In the genomic region with DNA sequence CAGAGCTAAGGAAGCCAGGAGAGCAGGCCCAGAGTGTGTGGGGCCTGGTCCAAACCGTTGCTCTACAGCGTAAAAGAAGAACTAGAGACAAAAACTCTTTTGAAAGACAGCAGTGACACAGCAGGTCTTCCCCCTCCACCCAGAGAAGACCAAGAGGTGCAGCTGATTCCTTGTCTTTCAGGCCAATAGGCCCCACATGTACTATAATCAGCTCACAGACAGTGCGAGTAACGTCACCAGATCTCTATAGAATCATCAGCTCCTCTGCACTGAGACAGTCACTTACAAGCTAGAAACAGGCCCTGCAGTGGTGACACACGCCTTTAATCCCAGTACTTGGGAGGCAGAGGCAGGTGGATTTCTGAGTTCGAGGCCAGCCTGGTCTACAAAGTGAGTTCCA, we compare ENCODE assay signal across 18 mouse cellular contexts. TPM values are rescaled to one million over a fixed set of nuclear protein-coding genes. Genes with fewer than 3 reads are reported as not detected.
DNase-seq lines count a peak whose midpoint lies in the region; ATAC-seq and TF ChIP-seq lines count a peak whose summit lies in the region.
"Had no signal": no experiment of that assay in that cellular context is flagged by ENCODE, and none has a peak within 500 bp of the region (broad histone marks: within the 10 kb centered on the region; RNA-seq: fewer than 3 reads in every experiment).

No protein-coding gene starts in this region.

- 38% methylated on average over 6 of the region's 6 CpGs for WGBS in cerebellum, adult 2 months

- H3K4me3 ChIP-seq in cerebellum, adult 2 months (replicated peaks; ENCODE audit: insufficient read depth, low read depth, low read length): no peak overlapping the region
- H3K4me3 ChIP-seq in left cerebral cortex, adult 2 months: no peak overlapping the region
- H3K4me3 ChIP-seq: forebrain, embryonic 10.5 days had no signal

- TF ChIP-seq CTCF in cerebellum, adult 2 months (IDR thresholded peaks at IDR 0.05; ENCODE audit: borderline replicate concordance, insufficient read depth, low read depth, low read length): no peak
- no peak for TF ChIP-seq CTCF in left cerebral cortex, adult 2 months (IDR thresholded peaks at IDR 0.05)

- intact Hi-C loops in left cerebral cortex, adult 2 months (cut with DNase I): loop anchor here (10.0 kb wide), 1 partner anchor 589 kb away; no protein-coding TSS in a partner anchor
- intact Hi-C loops in left cerebral cortex, postnatal 10 days (cut with DNase I): loop anchor here (10.0 kb wide), 1 partner anchor 221 kb away; a partner anchor contains a TSS

- no peak for TF ChIP-seq POLR2A in cerebellum, adult 2 months (IDR thresholded peaks at IDR 0.05; ENCODE audit: borderline replicate concordance, insufficient read depth, low read length)

- ATAC-seq in cerebellum, adult (ENCODE audit: insufficient number of reproducible peaks, low FRiP score, low TSS enrichment): no peak
- ATAC-seq: Patski had no signal

- peak in 1 of 2 experiments; percentile 24 for DNase-seq in cerebellum, adult 2 months
- no peak for DNase-seq in left cerebral cortex, adult 2 months (ENCODE audit: extremely low spot score in 1 of 2, low spot score in 2 of 2)
- no peak for DNase-seq in left cerebral cortex, postnatal 10 days (ENCODE audit: extremely low spot score in 1 of 2, low spot score in 2 of 2)
- DNase-seq in liver: peak; percentile 41
- DNase-seq in naive thymus-derived CD4-positive, alpha-beta T cell, adult 2 months (ENCODE audit: low read depth): peak; percentile 42
- no peak for DNase-seq in ovary, adult 18-20 months (ENCODE audit: low spot score)
- DNase-seq in layer of hippocampus, adult 9-11 months: no peak
- DNase-seq: adrenal gland, postnatal 25 days; B cell, adult 2 months; embryo, embryonic 11 days; gastrocnemius, postnatal 14 days; thymus, adult 2 months had no signal

- H3K4me1 ChIP-seq in cerebellum, adult 2 months (ENCODE audit: control insufficient read depth, insufficient read depth, low read length): peaks cover 14% of the 10 kb centered on the region

- peak overlapping the region; percentile 16 for H3K27ac ChIP-seq in cerebellum, adult 2 months (ENCODE audit: insufficient read depth, low read length)
- H3K27ac ChIP-seq in left cerebral cortex, adult 2 months: peak overlapping the region; percentile 62
- H3K27ac ChIP-seq: forebrain, embryonic 10.5 days had no signal

- no peaks in the 10 kb centered on the region for H3K27me3 ChIP-seq in cerebellum, adult 2 months (ENCODE audit: control insufficient read depth, insufficient read depth, low read length)
- H3K27me3 ChIP-seq: Patski had no signal

RNA-seq across cellular contexts. Expression of a gene that starts 4.8 kb away (rescaled TPM):
- 60.8 and 68.9 TPM in 2 replicates for polyA plus RNA-seq in cerebellum, adult 2 months (2012; rRNA removed)
- 100 to 1,000 TPM; 179 to 199 TPM for total RNA-seq in left cerebral cortex, adult 2 months (2021)
- total RNA-seq in left cerebral cortex, postnatal 10 days (2021): 100 to 1,000 TPM; 148 to 154 TPM

RNA-seq across cellular contexts. Expression of a gene that starts 17.2 kb away (rescaled TPM):
- not detected in 2 replicates for polyA plus RNA-seq in cerebellum, adult 2 months (2012; rRNA removed)
- total RNA-seq in left cerebral cortex, adult 2 months (2021): not detected
- total RNA-seq in left cerebral cortex, postnatal 10 days (2021): not detected
- total RNA-seq: adrenal gland, postnatal 25 days; gastrocnemius, postnatal 14 days; left cerebral cortex, postnatal 14 days; midbrain, postnatal 0 days had no signal
- polyA plus RNA-seq: forebrain, embryonic 10.5 days; lung, embryonic 16.5 days; midbrain, postnatal 0 days; Patski; thymus, adult 2 months had no signal

Comparison
In these comparisons a context has a peak if more than half of its experiments do, and no peak if none do; other contexts are left out.
1. DNase-seq: peak in liver (single experiment) and naive thymus-derived CD4-positive, alpha-beta T cell, adult 2 months (single experiment); none in left cerebral cortex, adult 2 months (0 of 2), left cerebral cortex, postnatal 10 days (0 of 2), ovary, adult 18-20 months (single experiment) and layer of hippocampus, adult 9-11 months (single experiment).